Mouse (Mus musculus): ENCODE data around the gene Szrd1. TPM values are rescaled to one million over a fixed set of nuclear protein-coding genes. Genes with fewer than 3 reads are reported as not detected.
"Not testable (repeated sequence)": the region's sequence is repeated elsewhere in the genome, so short reads cannot be mapped to it uniquely, and the experiment has no call there.

Gene Szrd1
- polyA plus RNA-seq, 1 experiment = 31.2 TPM

DNA sequence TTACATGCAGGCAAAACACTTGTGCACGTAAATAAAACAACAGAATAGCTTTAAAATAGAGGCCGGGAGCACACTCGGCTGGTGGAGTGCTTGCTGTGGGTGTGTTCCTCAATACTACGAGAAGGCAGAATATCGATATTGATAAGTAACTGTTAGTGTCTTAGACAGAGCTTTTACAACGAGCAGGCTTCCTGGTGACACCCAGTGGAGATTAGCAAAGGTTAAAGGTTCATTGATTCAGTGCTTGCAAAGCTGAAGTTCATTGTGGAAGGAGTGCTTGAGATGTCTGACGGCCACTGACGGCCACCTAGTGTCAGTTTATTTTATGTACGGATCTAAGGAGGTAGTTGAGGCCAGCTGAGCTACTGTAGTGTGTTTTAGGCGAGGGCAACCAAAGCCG lies 19.5 kb upstream of the Szrd1 start:
- TF ChIP-seq POLR2A (IDR thresholded peaks at IDR 0.05; ENCODE audit: borderline replicate concordance, control insufficient read depth, low read depth, low read length) (no peak), CTCF (IDR thresholded peaks at IDR 0.05; ENCODE audit: control insufficient read depth, insufficient read depth, low read length) (no peak)
- no peak overlapping the region for H3K4me3 ChIP-seq (replicated peaks; ENCODE audit: control insufficient read depth, low read depth, low read length)
- WGBS = 30% methylated on average over 11 of the region's 11 CpGs
- H3K27ac ChIP-seq (ENCODE audit: control insufficient read depth, insufficient read depth, low read depth, low read length, poor library complexity) = no peak overlapping the region; the same call in 1 of the 2 replicates
- peaks cover 14% of the 10 kb centered on the region for H3K4me1 ChIP-seq (ENCODE audit: control insufficient read depth, insufficient read depth, low read length)

GRCm38 (mm10) chr4:141158609-141159008 lies 19.0 kb upstream of the Szrd1 start:
- Histone ChIP-seq H3K4me3 (replicated peaks; ENCODE audit: control insufficient read depth, low read depth, low read length) (no peak overlapping the region), H3K4me1 (ENCODE audit: control insufficient read depth, insufficient read depth, low read length) (peaks cover 14% of the 10 kb centered on the region), H3K27ac (ENCODE audit: control insufficient read depth, insufficient read depth, low read depth, low read length, poor library complexity) (no peak overlapping the region)
- TF ChIP-seq CTCF (IDR thresholded peaks at IDR 0.05; ENCODE audit: control insufficient read depth, insufficient read depth, low read length) = no peak
- 85% methylated on average over 2 of the region's 2 CpGs for WGBS

DNA sequence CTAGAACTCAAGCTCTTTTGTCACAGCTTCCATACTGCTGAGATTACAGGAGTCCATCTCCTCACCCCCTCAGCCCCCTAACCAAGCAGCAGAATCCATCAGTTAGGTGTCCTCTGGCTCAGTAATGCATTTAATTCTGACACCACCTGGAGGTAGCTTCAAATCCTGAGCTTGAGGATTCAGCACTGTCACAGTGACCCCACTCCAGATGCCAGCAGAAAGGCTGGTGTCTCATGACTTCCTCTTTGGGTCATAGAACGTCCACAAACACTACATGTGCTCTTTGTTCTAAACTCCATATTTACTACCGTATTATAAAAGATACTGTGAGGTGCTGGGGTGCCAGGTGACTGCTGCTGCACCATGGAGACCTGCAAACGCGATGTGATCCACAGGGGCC lies 17.9 kb upstream of the Szrd1 start:
- peaks cover 14% of the 10 kb centered on the region for H3K4me1 ChIP-seq (ENCODE audit: control insufficient read depth, insufficient read depth, low read length)
- H3K4me3 ChIP-seq (replicated peaks; ENCODE audit: control insufficient read depth, low read depth, low read length) = no peak overlapping the region
- H3K27ac ChIP-seq (ENCODE audit: control insufficient read depth, insufficient read depth, low read depth, low read length, poor library complexity) = no peak overlapping the region
- WGBS = 50% methylated on average over 4 of the region's 4 CpGs
- TF ChIP-seq CTCF (IDR thresholded peaks at IDR 0.05; ENCODE audit: control insufficient read depth, insufficient read depth, low read length) = no peak
- TF ChIP-seq POLR2A (IDR thresholded peaks at IDR 0.05; ENCODE audit: borderline replicate concordance, control insufficient read depth, low read depth, low read length) = no peak

- no peak for TF ChIP-seq POLR2A (IDR thresholded peaks at IDR 0.05; ENCODE audit: borderline replicate concordance, control insufficient read depth, low read depth, low read length)
- TF ChIP-seq CTCF (IDR thresholded peaks at IDR 0.05; ENCODE audit: control insufficient read depth, insufficient read depth, low read length) = no peak
- Histone ChIP-seq H3K27ac (ENCODE audit: control insufficient read depth, insufficient read depth, low read depth, low read length, poor library complexity) (no peak overlapping the region), H3K4me1 (ENCODE audit: control insufficient read depth, insufficient read depth, low read length) (no peaks in the 10 kb centered on the region; the same call in none of the 2 replicates), H3K4me3 (replicated peaks; ENCODE audit: control insufficient read depth, low read depth, low read length) (peak overlapping the region; percentile 29)
- WGBS = 28% methylated on average over 7 of the region's 7 CpGs
These were observed 9.5 kb upstream of the Szrd1 start for GRCm38 (mm10) chr4:141149116-141149515.

- WGBS = under 1% methylated on average over 66 of the region's 66 CpGs
- H3K27ac ChIP-seq (ENCODE audit: control insufficient read depth, insufficient read depth, low read depth, low read length, poor library complexity) = peak overlapping the region; percentile 84
- no peaks in the 10 kb centered on the region; the same call in none of the 2 replicates for H3K4me1 ChIP-seq (ENCODE audit: control insufficient read depth, insufficient read depth, low read length)
- H3K4me3 ChIP-seq (replicated peaks; ENCODE audit: control insufficient read depth, low read depth, low read length) = peak overlapping the region; percentile 99
- TF ChIP-seq POLR2A (IDR thresholded peaks at IDR 0.05; ENCODE audit: borderline replicate concordance, control insufficient read depth, low read depth, low read length) (no peak), CTCF (IDR thresholded peaks at IDR 0.05; ENCODE audit: control insufficient read depth, insufficient read depth, low read length) (no peak)
These were observed 8.6 kb upstream of the Szrd1 start for GRCm38 (mm10) chr4:141148009-141148801.

DNA sequence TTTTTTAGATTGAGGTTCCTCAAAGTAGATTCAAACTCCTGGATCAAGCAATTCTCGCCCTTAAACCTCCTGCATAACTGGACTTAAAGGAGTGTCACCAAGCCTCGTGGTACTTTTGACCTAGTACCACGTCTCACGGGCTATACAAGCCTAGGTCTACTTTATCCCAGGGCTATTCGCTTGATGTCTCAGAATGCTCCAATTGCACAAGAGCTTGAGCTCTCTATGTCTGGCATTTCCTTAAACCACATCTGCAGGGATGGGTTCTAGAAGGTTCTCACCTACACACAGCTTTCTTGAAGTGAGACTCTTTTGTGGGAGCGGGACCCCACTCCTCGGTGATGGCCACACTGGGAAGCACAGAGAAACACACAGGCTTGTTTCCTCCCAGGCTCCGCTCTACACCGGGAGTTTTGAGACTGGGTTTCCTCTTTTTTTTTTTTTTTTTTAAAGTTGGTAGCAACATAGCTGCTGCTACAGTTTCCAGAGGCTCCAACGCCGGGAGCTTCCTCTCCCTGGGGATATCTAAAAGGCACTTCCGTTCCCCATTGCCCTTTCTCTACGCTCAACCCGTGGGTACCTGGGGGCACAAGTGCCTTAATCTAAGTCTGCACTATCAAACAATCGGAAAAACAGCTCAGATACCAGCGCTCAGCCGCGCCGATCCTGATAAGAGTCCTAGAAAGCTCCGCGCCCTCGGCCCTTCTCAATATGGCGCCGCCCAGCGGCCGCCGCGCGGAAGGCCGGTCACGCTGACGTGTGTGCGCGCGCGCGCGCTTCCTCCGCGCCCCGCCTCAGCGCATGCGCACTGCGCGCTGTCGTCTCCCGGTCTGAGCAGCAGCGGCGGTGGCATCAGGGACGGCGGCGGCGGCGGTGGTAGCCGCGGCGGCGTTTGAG lies 7.8 kb upstream of the Szrd1 start, which contains the start of gene Fbxo42:
TSS of gene Fbxo42 (plus strand) at position 802 of the 897 bp plus-strand sequence.
- TF ChIP-seq POLR2A (IDR thresholded peaks at IDR 0.05; ENCODE audit: borderline replicate concordance, control insufficient read depth, low read depth, low read length) (peak; percentile 88; the same call in 1 of the 2 replicates), CTCF (IDR thresholded peaks at IDR 0.05; ENCODE audit: control insufficient read depth, insufficient read depth, low read length) (peak; percentile 68)
- peaks cover 1% of the 10 kb centered on the region for H3K4me1 ChIP-seq (ENCODE audit: control insufficient read depth, insufficient read depth, low read length)
- under 1% methylated on average over 58 of the region's 58 CpGs for WGBS

DNA sequence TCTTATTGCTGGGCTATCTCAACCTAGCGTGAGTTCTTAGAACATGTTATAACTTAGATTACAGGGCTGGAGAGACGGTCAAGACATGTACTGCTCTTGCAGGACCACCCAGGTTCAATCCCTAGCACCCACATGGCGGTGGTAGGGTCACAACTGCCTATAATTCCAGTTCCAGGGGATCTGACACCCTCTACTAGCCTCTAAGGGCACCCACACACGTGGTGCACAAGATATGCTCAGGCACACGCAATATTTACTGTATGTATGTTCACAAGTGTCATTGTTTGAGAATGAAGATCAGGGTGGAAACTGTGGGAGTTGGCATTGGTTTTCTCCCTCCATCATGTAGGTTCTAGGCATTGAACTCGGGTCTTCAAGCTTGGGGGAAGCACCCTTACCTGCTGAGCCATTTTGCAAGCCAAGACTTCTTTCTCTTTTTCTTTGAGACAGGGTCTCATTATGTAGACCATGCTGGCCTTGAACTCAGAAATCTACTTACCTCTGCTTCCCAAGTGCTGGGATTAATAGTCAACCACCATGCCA lies 7.0 kb upstream of the Szrd1 start:
- no peak overlapping the region for H3K27ac ChIP-seq (ENCODE audit: control insufficient read depth, insufficient read depth, low read depth, low read length, poor library complexity)
- no peak for TF ChIP-seq CTCF (IDR thresholded peaks at IDR 0.05; ENCODE audit: control insufficient read depth, insufficient read depth, low read length)
- no peak for TF ChIP-seq POLR2A (IDR thresholded peaks at IDR 0.05; ENCODE audit: borderline replicate concordance, control insufficient read depth, low read depth, low read length)
- 80% methylated on average over 6 of the region's 6 CpGs for WGBS
- peaks cover 1% of the 10 kb centered on the region for H3K4me1 ChIP-seq (ENCODE audit: control insufficient read depth, insufficient read depth, low read length)
- H3K4me3 ChIP-seq (replicated peaks; ENCODE audit: control insufficient read depth, low read depth, low read length) = no peak overlapping the region

More for the DNA sequence above, 7.8 kb upstream of the Szrd1 start, which contains the start of gene Fbxo42:
- Histone ChIP-seq H3K27ac (ENCODE audit: control insufficient read depth, insufficient read depth, low read depth, low read length, poor library complexity) (peak within 1 kb of the TSS; percentile 84), H3K4me3 (replicated peaks; ENCODE audit: control insufficient read depth, low read depth, low read length) (peak within 1 kb of the TSS; percentile 99)

- WGBS = 76% methylated on average over 11 of the region's 16 CpGs
- H3K4me1 ChIP-seq (ENCODE audit: control insufficient read depth, insufficient read depth, low read length); H3K4me3 ChIP-seq (replicated peaks; ENCODE audit: control insufficient read depth, low read depth, low read length); H3K27ac ChIP-seq (ENCODE audit: control insufficient read depth, insufficient read depth, low read depth, low read length, poor library complexity): not testable (repeated sequence)
These were observed 5.5 kb upstream of the Szrd1 start for GRCm38 (mm10) chr4:141145124-141145523.
